Mouse (Mus musculus) gastrocnemius, postnatal 10 days (tissue): ENCODE results near the gene Gdpgp1. TPM values are rescaled to one million over a fixed set of nuclear protein-coding genes. Genes with fewer than 3 reads are reported as not detected.

Experiments used
- DNase-seq: peaks from one replicate; pipeline ENCODE4 v3.0.0; 2021; ENCODE audit warnings: mixed read lengths
- long read RNA-seq, 2 experiments: library from polyadenylated mRNA; stranded (forward); transcript quantifications; one replicate each; pipeline ENCODE4 v2.0.0; 2021
- total RNA-seq, 2 experiments: library from RNA; stranded (reverse); gene quantifications; 2 replicates each; pipeline ENCODE4 v1.2.3; 2021

Gene Gdpgp1
- 1 to 10 TPM; 1.8 to 2.1 TPM for total RNA-seq
- long read RNA-seq, experiment 1, full-length matches to known transcripts: 3 of 3 reads
- long read RNA-seq, experiment 1, partial matches to known transcripts: 0 of 3 reads
- long read RNA-seq, experiment 1, other reads (novel, unspliced or antisense): 0 of 3 reads
- long read RNA-seq, experiment 2, full-length matches to known transcripts: 3 of 5 reads
- long read RNA-seq, experiment 2, partial matches to known transcripts: 0 of 5 reads
- long read RNA-seq, experiment 2, other reads (novel, unspliced or antisense): 2 of 5 reads

GRCm38 (mm10) chr7:80232489-80233029 is at the start of gene Gdpgp1, which contains the start of gene Cib1:
Gene Gdpgp1, plus strand, starts transcription at chr7:80232865.
Gene Cib1, minus strand, starts transcription at chr7:80232813.
- DNase-seq: peak; percentile 95

- no peak for DNase-seq
Measured at GRCm38 (mm10) chr7:80183466-80183865, 49.2 kb upstream of the Gdpgp1 start.

- no peak for DNase-seq
Measured at GRCm38 (mm10) chr7:80183969-80184368, 48.7 kb upstream of the Gdpgp1 start.

- DNase-seq: no peak
Measured at GRCm38 (mm10) chr7:80184551-80184950, 48.1 kb upstream of the Gdpgp1 start.

GRCm38 (mm10) chr7:80184968-80185367 is 47.7 kb upstream of the Gdpgp1 start:
- DNase-seq: no peak

- no peak for DNase-seq
Measured at GRCm38 (mm10) chr7:80186021-80186420, 46.6 kb upstream of the Gdpgp1 start.

GRCm38 (mm10) chr7:80186531-80187296 is 46.0 kb upstream of the Gdpgp1 start, which contains the start of gene Sema4b:
Gene Sema4b, plus strand, starts transcription at chr7:80186841.
- DNase-seq: peak; percentile 84

GRCm38 (mm10) chr7:80187501-80187900 is 45.2 kb upstream of the Gdpgp1 start:
- no peak for DNase-seq

- DNase-seq: no peak
Measured at GRCm38 (mm10) chr7:80188579-80189125, 44.0 kb upstream of the Gdpgp1 start.

- no peak for DNase-seq
Measured at GRCm38 (mm10) chr7:80189147-80189933, 43.3 kb upstream of the Gdpgp1 start.

GRCm38 (mm10) chr7:80191455-80191854 is 41.2 kb upstream of the Gdpgp1 start:
- DNase-seq: no peak

- DNase-seq: peak; percentile 57
Measured at GRCm38 (mm10) chr7:80192226-80193061, 40.2 kb upstream of the Gdpgp1 start.

- DNase-seq: no peak
Measured at GRCm38 (mm10) chr7:80193941-80194739, 38.5 kb upstream of the Gdpgp1 start.

- no peak for DNase-seq
Measured at GRCm38 (mm10) chr7:80195146-80195545, 37.5 kb upstream of the Gdpgp1 start.

GRCm38 (mm10) chr7:80195576-80196263 is 36.9 kb upstream of the Gdpgp1 start:
- DNase-seq: no peak

- DNase-seq: no peak
Measured at GRCm38 (mm10) chr7:80197371-80197770, 35.3 kb upstream of the Gdpgp1 start.

GRCm38 (mm10) chr7:80197941-80198778 is 34.5 kb upstream of the Gdpgp1 start:
- DNase-seq: peak; percentile 71

GRCm38 (mm10) chr7:80198863-80199262 is 33.8 kb upstream of the Gdpgp1 start:
- DNase-seq: no peak

- DNase-seq: no peak
Measured at GRCm38 (mm10) chr7:80199286-80199685, 33.4 kb upstream of the Gdpgp1 start.
